Mouse (Mus musculus) right cerebral cortex, postnatal 4 days (tissue): ENCODE results near the gene Fam129a.
"Not testable (repeated sequence)": the region's sequence is repeated elsewhere in the genome, so short reads cannot be mapped to it uniquely, and the experiment has no call there.

ENCODE experiments used
- DNase-seq: peaks from one replicate; pipeline ENCODE4 v3.0.0-alpha.2; 2022

Fam129a gene

DNA sequence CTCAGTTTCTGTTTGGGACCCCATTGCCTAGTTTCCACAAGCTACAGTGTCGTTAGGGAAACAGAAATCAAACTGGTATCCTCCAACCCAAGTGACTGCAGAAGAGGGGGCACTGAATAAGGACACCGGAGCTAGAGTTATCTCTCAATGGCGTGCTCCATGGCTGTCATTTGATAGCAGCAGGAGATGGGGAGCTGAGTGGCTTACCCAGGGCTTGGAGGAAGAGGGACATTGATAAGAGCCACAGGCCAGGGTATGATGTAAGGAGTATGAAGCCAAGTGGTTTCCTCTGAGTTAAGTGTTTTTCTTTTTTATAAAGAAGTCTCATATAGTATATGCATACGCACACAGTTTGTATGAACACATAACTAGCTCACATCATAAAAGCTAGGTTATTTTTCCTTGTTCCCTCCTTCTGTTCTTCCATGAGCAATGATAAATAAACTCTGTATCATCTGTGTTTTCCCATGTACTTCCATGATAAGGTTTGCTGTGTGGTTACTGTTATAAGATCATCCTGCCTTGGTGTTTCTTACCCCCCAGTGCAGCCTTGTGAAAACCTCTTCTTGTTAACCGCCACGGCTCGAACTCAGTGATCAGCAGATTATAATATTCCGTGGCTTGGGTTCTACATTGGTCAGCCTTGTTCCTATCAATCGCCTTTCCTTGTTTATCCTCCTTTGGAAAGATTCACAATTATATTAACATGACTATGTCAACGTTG is 96.5 kb downstream of the Fam129a start:
- no peak for DNase-seq

GRCm38 (mm10) chr1:151670006-151670591 is 99.1 kb downstream of the Fam129a start:
- no peak for DNase-seq

DNA sequence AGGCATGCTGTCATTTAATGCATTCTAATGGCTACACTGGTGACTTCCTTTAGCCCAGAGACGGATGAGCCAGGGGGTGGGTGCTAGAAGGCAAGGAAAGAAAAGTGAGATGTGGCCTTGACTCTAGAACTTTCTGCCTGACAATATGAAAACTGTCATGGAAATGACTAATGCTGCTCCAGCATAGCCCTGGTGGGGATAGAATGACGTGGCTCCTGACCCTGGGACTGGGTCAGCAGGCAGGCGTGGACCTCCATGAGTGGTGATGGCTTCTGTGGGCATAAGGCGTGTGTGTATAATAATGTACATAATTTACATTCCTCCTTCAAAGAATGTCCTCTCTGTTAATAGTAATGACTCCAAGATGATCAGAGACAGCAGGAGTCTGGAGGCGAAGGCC is 104.7 kb downstream of the Fam129a start:
- DNase-seq: no peak

GRCm38 (mm10) chr1:151677185-151677809 is 106.3 kb downstream of the Fam129a start:
- no peak for DNase-seq

DNA sequence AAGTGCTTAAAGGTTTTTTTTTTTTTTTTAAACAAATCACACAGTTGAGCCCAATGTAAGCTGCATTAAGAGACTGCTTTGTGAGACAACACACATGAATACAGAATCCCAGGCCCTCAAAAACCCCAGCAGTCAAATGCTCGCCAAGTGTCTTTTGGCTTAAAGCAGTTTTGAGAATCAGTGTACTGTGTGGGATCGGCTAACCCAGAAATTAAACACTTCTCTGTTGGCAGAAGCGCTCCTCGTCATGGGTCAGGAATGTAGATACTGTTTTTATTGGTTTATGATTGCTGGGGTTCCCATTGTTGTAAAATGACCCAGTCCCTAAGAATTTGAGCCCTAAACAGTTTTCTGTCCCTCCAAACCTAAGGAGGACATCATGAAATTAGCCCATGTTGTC is 107.0 kb downstream of the Fam129a start:
- DNase-seq: no peak

GRCm38 (mm10) chr1:151679153-151679552 is 108.2 kb downstream of the Fam129a start:
- DNase-seq: no peak

DNA sequence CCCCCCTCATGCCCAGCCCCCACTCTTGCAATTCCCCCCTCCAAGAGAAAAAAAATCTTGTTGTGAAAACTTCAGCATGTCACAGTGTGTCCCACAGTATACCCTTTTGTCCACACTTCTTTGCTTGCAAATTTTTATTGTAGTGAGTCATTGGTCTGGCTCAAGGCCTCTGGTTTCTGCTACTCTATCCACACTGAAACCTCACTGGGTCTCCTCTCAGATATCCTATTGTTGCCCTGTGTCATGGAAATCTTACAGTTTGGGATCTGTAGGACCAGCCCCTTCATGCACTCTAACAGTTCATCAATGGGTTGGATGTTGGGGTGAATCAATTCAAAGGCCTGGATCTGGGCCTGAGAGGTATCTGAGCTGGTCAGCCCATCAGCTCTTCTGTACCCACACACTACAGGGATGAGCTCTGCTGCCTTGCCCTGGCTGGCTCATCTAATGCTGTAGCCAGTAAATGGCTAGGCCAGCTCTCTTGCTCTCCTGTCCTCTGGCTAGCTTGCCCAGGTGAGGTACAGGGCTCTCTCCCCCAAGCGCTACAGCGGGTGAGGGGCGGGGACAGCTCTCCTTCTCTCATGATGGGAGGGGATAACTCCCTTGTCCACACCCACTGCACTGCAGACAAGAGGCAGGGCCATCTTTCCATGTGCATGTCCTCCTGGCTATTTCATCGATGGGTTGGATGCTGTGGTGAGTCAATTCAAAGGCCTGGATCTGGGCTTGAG is 109.1 kb downstream of the Fam129a start:
- no peak for DNase-seq

- no peak for DNase-seq
Measured at GRCm38 (mm10) chr1:151680971-151681370, 110.0 kb downstream of the Fam129a start.

DNA sequence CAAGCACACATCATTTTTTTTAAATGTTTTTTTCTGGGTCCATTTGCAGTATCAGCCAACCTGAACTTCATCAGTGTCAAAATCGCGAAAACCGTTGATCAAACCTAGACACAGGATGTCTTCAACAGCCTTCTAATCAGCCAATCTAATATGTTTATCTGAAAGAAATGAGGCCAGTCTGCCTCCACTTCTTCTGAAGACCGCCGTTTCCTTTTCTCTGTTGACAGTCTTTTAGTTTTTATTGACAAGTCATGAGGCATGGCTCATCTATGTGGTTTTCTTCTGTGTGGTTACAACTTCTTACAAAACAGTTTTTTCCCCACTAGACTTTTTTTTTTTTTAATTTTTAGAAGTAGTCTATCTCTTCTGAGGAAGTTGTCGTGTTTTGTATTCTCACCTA is 111.9 kb downstream of the Fam129a start:
- no peak for DNase-seq

- no peak for DNase-seq
Measured at GRCm38 (mm10) chr1:151684451-151684892, 113.5 kb downstream of the Fam129a start.

DNA sequence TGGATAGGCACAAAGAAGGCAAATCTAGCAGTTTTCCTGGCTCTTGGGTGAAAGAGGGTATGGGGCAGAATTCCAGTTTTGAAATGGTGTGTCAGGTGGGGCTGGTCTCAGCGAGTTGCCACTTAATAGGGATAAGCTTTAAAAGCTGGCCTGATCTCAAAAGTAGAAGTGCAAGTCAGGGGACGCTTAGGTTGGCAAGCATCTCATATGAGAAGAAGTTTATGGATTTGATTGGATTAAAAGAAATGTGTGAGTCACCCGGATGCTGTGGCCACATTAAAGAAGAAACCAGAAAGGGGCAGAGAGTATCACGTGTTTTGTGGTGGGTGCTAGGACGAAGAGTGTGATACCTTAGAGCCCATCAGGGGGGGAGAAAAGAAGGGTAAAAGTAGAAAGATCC is 114.0 kb downstream of the Fam129a start:
- DNase-seq: no peak

DNA sequence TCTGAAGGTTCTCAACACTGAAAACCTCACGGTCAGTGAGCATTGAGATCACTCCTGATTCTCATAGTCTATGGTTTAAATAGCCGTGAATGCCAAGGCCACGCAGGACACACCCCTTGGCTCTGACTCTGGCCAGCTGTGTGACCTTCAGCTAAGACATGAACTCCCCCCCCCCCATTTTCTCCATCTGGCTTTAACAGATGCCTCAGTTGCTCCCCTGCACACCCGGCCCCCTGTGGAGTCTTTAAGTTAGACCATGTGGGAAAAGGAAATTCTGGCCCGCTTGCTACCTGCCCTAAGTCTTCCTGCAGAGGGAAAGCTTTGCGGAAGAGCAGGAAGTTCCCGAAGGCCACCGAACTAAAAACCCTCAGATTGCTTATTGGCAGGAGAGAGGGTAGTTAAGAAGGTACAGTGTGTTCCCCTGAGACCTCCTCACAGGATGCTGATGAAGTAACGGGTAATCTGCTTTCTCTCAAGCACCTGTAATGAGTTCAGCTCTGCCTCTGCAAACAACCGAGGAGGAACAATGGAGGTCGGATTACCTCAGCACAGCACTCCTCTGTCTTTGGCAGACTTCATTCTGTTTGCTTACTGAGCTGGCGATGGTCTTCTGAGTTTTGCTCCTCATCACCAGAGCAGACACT is 114.8 kb downstream of the Fam129a start:
- no peak for DNase-seq

DNA sequence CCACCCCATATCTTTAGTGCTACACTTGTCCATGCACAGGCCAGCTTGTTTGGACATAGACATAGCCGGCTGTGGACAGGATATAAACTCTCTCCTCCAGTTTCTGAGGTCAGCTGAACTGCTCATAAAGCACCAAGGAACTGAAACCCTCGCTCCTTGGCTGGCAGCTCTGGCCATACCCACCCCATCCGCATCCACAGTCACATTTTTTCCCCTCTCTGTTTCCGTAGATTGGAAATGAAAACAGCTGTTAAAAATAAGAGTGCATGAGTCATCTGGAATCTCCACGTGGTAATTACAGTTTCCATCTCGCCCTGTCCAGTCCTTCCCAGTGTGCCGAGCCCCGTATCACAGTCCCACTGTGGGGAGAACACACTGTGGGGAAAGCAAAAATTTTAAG is 115.7 kb downstream of the Fam129a start:
- no peak for DNase-seq

DNA sequence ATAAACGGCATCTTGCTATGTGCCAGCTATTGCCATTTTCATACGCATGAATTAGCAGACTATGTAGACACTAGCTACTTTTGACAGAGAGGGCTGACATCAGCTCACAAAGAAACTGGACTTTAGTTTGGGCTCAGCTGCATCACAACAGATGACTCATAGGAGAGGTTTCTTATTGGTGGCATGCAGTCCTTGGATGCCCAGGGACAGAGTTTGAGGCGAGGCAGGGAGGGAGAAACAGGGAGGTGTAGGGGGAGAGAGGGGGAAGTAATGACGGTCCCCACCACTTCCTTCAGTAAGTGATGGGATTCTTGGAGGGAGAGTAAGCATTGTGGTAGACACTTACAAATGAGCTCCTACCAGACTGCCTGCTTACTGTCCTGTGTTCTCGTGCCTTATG is 118.0 kb downstream of the Fam129a start:
- DNase-seq: no peak

GRCm38 (mm10) chr1:151689561-151689960 is 118.6 kb downstream of the Fam129a start:
- DNase-seq: no peak

GRCm38 (mm10) chr1:151690061-151690460 is 119.1 kb downstream of the Fam129a start:
- DNase-seq: no peak

GRCm38 (mm10) chr1:151690583-151691193 is 119.7 kb downstream of the Fam129a start:
- DNase-seq: no peak

DNA sequence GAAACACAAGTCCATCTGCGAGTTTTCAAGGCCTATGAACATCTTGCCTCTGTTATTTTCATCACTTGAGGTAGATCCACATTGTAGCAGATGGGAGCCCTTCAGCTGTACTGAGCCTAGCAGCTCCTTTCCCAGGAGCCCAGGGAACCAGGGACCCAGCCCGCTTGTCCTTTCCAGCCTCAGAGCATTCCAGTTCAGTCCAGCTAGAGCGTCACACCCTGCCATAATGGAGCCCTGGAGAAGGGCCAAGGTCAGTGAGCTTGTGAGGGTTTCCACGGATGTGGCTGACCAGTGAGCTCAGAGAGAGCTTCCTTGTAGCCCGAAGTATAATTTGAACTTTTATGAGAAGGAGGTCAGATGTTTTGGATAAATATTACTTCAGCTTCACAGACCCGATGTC is 121.9 kb downstream of the Fam129a start:
- not testable (repeated sequence) for DNase-seq

- no peak for DNase-seq
Measured at GRCm38 (mm10) chr1:151696751-151697150, 125.8 kb downstream of the Fam129a start.

GRCm38 (mm10) chr1:151697901-151698641 is 127.1 kb downstream of the Fam129a start:
- no peak for DNase-seq

DNA sequence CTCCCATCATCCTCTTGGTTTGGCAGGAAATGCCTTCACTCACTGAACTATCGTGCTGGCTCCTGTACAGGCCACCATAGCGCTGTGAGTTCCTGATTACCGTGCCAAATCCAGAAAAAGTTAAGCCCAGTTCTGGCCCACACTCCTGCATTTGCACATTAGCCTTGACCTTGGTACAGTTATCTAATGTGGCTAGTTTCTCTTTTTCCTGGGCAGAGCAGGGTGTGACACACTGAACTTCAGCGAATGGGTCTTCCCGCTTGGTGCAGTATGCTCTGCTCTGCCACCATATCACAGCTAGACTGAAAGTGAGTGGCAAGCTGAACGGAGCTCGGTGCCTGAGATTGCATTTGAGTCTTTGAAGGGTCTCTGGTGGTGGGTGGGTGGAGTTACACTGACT is 128.4 kb downstream of the Fam129a start:
- DNase-seq: no peak

DNA sequence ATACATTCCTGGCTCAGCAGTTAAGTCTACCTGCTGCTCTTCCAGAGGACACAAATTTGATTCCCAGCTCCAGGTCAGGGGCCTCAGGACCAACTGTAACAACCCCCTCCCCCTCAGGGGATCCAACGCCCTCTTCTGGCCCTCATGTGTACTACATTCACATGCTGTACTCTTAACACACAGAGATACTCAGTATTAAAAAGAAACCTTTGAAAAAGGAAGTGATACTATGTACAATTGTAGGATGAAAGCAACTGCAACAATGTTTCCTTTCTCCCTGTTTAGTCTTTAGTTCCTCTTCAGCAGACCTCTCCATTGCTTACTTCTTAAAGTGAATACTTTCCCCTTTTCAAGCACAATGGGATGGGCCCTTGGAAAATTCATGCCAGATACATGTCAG is 131.8 kb downstream of the Fam129a start:
- DNase-seq: no peak
